Mouse (Mus musculus): Measurements from ENCODE around the gene Hykk. TPM values are rescaled to one million over a fixed set of nuclear protein-coding genes. Genes with fewer than 3 reads are reported as not detected.

Gene Hykk
- total RNA-seq, 2 experiments from 2014 or later: 2.7 to 2.8 TPM

GRCm38 (mm10) chr9:54980674-54981073 lies 63.6 kb downstream of the Hykk start, which contains the start of gene Chrna5:
Gene Chrna5, plus strand, starts transcription at chr9:54980880.
- no peak for DNase-seq (ENCODE audit: low spot score in 2 of 2)

GRCm38 (mm10) chr9:54981291-54982191 lies 64.5 kb downstream of the Hykk start:
- DNase-seq (ENCODE audit: low spot score in 2 of 2): no peak

GRCm38 (mm10) chr9:54982401-54982800 lies 65.3 kb downstream of the Hykk start:
- DNase-seq (ENCODE audit: low spot score in 2 of 2): no peak

- no peak for DNase-seq (ENCODE audit: low spot score in 2 of 2)
Observed at GRCm38 (mm10) chr9:54990362-54990761, 73.3 kb downstream of the Hykk start.

- DNase-seq (ENCODE audit: low spot score in 2 of 2): no peak
Observed at GRCm38 (mm10) chr9:54994381-54994780, 77.3 kb downstream of the Hykk start.

- no peak for DNase-seq (ENCODE audit: low spot score in 2 of 2)
Observed at GRCm38 (mm10) chr9:54995645-54996044, 78.6 kb downstream of the Hykk start.

Other genes with a start within 250 kb of the Hykk start
- gene Dnaja4, start 218.4 kb upstream of the Hykk start, total RNA-seq (2021): 10 to 100 TPM; 57.4 to 63.9 TPM
- gene Wdr61, start 182.8 kb upstream of the Hykk start, total RNA-seq (2021): 10 to 100 TPM; 60.1 to 61.9 TPM
- 1 to 10 TPM in 1 of 2 experiments, not detected in 1; 1.2 TPM for gene Crabp1, start 152.5 kb upstream of the Hykk start, total RNA-seq (2021)
- 10 to 100 TPM; 49.0 to 49.3 TPM for gene Ireb2, start 53.5 kb upstream of the Hykk start, total RNA-seq (2021)
- 100 to 1,000 TPM; 120 to 123 TPM for gene Psma4, start 33.5 kb downstream of the Hykk start, total RNA-seq (2021)
- gene AY074887, start 33.7 kb downstream of the Hykk start, total RNA-seq (2021): not detected
- gene Chrna5, start 63.6 kb downstream of the Hykk start, total RNA-seq (2021): 1 to 10 TPM; 8.2 to 9.0 TPM
- under 1 TPM; 0.22 to 0.36 TPM for gene Chrna3, start 109.3 kb downstream of the Hykk start, total RNA-seq (2021)
- gene Chrnb4, start 131.5 kb downstream of the Hykk start, total RNA-seq (2021): under 1 TPM; 0.08 to 0.22 TPM
- 10 to 100 TPM; 62.4 to 63.6 TPM for gene Ube2q2, start 231.6 kb downstream of the Hykk start, total RNA-seq (2021)